Mouse (Mus musculus): ENCODE results near the gene Ccl24. TPM values are rescaled to one million over a fixed set of nuclear protein-coding genes. Genes with fewer than 3 reads are reported as not detected.
"Not testable (repeated sequence)": the region's sequence is repeated elsewhere in the genome, so short reads cannot be mapped to it uniquely, and the experiment has no call there.

The Ccl24 gene
- total RNA-seq (2021) = 0.61 TPM in 1 of 2 replicates, not detected in the other
- long read RNA-seq, partial matches to known transcripts = 0 of 1 reads
- long read RNA-seq, other reads (novel, unspliced or antisense) = 0 of 1 reads

DNA sequence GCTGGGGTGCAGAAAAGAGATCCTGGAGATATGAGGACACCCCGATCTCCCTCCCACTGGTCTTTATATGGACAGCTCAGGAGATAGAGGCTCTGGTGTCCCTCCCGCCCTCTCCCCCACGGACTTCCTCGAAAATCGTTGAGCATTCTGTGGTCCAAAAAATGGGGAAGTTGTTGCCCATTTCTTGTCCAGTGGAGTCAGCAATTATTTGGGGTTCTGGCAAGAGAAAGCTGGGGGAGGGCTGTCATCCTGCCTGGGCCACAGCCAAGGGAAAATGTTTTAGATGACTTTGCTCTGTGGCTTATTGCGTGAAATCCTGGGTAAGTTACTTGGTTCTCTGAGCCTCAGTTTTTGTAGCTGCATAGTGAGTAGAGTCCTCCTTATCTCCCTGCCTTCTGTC is at the start of gene Ccl24:
Gene Ccl24, minus strand, starts transcription at position 44 of the 400 bp plus-strand sequence.
- no peak for DNase-seq

- DNase-seq = peak; percentile 32
Observed at GRCm38 (mm10) chr5:135621725-135622124, 48.9 kb upstream of the Ccl24 start.

DNA sequence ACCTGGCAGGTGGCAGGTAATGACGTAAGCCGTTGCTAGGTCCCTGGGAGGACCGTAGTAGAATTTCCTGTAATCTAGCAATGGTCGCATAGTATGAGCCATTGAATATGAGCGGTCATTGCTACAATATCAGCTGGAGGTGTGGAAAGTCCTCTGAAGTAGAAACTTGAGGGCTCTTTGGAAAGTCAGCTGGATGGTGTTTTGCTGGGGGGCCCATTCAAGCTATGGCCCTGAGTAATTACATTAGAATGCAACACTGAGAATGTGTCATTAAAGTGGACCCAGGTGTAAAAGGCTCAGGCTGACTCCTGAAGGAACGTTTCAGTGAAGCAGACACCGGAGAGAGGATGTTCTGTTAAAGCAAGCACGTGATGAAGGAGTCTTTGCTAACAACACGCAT is 47.7 kb upstream of the Ccl24 start:
- DNase-seq = no peak

DNA sequence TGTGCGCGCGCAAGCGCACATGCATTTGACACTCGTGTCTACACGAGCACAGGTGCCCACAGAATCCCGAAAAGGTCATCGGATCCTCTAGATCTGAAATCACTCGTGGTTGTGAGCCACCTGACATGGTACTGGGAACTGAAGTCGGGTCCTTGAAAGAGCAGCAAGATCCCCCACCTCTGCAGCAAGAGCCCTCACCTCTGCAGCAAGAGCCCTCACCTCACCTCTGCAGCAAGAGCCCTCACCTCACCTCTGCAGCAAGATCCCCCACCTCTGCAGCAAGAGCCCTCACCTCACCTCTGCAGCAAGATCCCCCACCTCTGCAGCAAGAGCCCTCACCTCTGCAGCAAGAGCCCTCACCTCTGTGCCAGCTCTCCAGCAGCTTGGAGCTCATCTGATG is 46.9 kb upstream of the Ccl24 start:
- DNase-seq = not testable (repeated sequence)

GRCm38 (mm10) chr5:135609794-135610193 is 36.9 kb upstream of the Ccl24 start:
- no peak for DNase-seq

DNA sequence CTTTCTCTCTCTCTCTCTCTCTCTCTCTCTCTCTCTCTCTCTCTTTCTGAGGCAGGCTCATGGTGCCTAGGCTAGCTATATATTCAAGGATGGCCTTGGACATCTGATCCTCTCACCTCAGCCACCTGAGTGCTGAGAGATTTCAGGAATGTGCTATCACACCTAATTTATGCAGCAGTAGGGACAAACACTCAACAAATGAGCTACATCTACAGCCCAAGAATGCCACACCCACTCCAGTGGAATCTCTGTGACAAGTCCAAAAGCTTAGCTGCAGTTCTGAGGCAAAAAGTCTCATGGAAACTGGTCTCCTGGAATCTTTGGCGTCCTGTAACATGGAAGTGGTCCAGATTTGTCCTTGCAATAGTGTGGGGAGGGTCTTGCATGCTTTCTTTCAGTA is 34.7 kb upstream of the Ccl24 start:
- no peak for DNase-seq

DNA sequence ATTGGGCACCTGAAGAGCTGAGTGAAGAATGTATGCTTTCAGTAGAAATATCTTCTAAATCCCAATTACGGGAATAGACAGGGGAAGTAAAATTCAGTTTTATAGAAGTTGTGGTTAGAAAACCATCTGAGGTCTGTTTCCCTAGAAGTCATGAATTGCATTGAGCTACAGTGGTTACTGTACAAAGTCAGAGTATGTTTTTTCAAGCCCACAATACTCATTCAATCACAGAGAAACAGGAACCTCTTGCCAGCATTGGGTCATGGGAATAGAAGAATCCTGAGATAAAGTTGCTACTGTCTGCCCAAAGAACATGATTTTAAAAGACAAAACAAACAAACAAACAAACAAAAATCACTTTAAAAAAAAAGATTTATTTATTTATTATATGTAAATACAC is 33.9 kb upstream of the Ccl24 start:
- not testable (repeated sequence) for DNase-seq

DNA sequence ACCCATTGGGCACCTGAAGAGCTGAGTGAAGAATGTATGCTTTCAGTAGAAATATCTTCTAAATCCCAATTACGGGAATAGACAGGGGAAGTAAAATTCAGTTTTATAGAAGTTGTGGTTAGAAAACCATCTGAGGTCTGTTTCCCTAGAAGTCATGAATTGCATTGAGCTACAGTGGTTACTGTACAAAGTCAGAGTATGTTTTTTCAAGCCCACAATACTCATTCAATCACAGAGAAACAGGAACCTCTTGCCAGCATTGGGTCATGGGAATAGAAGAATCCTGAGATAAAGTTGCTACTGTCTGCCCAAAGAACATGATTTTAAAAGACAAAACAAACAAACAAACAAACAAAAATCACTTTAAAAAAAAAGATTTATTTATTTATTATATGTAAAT is 31.8 kb upstream of the Ccl24 start:
- not testable (repeated sequence) for DNase-seq

DNA sequence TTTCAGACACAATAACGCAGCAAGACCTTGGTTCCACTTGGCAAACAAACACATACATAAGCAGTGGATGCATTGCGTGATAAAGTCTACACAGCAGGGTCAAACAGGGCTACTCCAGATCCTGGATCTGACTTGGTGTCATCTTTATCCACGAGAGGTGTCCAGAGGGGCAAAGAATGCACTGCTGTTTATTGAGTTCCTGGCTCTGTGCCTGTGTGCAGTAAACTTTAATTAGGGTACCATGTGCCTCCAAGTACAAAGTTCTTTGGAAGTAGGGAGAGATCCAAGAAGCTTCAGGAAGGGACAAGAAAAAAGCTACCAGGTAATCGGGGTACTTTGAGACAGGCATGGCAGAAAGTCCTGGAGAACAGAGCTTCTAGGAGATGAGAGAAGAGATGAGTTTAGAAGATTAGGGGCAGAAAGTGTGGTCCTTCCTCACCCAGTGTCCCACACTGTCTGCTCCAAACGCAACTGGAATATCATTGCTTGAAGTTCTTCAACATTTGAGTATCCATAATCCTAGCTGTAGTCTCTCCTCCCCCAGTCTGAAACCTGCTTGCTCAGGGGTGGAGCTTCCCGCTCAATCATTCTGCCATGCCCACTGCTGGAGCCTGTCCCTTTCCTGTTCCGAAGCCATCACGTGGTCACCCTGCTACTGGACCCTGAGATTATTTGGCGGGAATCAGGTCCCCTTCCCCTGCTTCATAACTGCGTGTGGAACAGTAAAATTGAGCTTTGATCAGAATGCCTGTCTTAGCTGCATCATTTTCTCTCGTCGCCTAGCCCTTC is 17.3 kb upstream of the Ccl24 start:
- no peak for DNase-seq

DNA sequence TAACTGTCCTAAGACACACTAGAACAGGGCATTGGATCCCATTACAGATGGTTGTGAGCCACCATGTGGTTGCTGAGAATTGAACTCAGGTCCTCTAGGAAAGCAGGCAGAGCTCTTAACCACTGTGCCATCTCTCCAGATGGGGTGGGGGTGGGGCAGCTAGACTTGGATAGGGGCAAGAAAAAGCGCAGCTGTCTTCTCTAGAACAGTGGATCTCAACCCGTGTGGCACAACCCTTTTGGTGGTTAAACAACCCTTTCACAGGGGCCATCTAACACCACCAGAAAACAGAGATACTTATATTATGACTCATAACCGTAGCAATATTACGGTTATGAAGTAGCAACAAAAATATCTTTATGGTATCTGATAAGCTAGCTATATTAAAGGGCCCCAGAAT is 14.9 kb upstream of the Ccl24 start:
- no peak for DNase-seq

GRCm38 (mm10) chr5:135585691-135586090 is 12.8 kb upstream of the Ccl24 start:
- no peak for DNase-seq

- no peak for DNase-seq
Observed at GRCm38 (mm10) chr5:135582330-135582729, 9.5 kb upstream of the Ccl24 start.

DNA sequence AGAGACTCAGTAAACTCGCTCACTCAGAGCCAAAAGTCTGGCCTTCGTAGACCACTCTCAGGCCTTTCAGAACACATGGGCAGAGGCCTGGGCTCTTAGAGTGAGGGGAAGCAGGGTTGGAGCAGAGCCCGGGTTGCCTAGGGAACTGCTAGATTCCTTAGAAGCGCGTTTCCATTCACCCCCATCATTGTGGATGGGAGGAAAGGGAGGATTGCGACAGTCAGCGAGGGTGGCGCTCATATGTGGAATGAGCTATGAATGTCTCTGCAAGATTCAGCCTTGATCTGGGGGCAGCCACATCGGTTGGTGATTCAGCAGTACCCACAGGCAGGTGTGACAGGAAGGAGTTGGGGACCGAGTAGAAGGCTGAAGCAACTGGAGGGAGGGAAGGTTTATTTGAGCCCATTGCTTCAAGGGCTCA is 6.5 kb upstream of the Ccl24 start:
- DNase-seq = no peak

DNA sequence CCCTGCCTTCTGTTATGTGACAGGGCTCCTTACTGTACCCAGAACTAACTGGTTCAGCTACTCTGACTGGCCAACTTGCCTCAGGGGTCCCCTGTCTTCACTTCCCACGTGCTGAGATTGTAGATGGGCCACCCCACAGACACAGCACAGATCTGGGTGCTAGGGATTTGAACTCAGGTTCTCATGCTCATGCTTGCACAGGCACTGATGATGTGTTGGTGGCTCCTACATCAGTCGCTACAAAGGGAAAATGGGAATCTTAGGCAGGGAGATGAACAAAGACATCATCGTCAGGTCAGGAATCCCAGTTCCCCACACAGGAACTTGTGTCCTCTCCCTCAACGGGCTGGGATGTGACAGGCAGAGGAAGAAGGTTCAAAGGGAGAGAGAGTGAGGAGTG is 3.2 kb upstream of the Ccl24 start:
- DNase-seq = no peak

DNA sequence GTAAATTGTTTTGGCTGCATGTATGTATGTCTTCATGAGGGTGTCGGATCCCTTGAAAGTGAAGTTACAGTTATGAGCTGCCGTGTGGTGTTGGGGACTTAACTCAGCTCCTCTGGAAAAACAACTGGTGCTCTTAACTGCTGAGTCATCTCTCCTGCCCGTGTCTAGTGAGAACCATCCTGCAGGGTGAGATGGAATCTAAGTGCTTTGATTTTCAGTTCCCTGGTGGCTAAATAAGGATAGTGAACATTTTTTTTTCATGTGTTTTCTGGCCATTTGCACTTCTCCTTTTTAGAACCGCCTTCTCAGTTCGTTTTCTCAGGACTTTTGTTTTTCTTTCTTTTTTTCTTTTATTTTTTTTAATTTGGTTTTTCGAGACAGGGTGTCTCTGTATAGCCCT is 4.2 kb downstream of the Ccl24 start:
- DNase-seq = no peak

GRCm38 (mm10) chr5:135567556-135568265 is 5.1 kb downstream of the Ccl24 start:
- DNase-seq = no peak

DNA sequence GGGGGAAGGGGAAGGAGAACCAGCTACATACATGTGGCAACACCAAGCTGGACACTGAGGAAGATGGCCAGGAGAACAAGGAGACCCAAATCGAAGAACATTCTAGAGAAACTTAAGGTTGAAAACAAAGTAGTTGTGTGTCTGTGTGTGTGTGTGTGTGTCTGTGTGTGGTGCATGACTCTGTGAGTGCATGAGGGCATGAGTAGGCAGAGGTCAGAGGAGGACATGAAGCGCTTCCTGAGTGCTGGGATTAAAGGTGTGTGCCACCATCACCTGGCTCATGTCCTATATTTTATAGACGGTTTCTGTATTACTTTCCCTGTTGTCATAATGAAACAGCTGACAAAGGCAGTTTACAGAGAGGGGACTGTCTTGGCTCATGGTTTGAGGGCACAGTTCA is 9.4 kb downstream of the Ccl24 start, which contains the start of gene Ccl26:
Gene Ccl26, minus strand, starts transcription at position 101 of the 400 bp plus-strand sequence.
- DNase-seq = no peak

GRCm38 (mm10) chr5:135557671-135558070 is 15.2 kb downstream of the Ccl24 start:
- DNase-seq = no peak

GRCm38 (mm10) chr5:135557051-135557450 is 15.8 kb downstream of the Ccl24 start:
- no peak for DNase-seq

- DNase-seq = no peak
Observed at GRCm38 (mm10) chr5:135556259-135556658, 16.6 kb downstream of the Ccl24 start.

DNA sequence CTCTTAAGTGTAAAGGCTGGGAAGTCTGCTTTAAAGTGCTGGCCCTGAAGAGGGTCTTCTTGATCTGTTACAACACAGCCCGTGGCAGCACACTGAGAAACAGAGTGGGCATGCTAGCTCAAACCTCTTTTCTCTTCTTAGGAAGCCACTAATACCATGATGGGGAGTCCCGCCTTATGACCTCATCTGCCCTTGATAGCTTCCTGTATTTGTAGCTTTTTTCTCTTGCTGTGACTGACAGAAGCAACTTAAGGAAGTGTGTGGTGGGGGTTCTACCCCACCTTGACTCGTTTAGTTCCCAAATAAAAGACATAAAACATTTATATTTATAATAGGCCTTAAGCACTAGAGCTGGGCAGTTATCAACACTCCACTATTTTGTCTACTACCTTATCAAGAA is 21.3 kb downstream of the Ccl24 start:
- no peak for DNase-seq

DNA sequence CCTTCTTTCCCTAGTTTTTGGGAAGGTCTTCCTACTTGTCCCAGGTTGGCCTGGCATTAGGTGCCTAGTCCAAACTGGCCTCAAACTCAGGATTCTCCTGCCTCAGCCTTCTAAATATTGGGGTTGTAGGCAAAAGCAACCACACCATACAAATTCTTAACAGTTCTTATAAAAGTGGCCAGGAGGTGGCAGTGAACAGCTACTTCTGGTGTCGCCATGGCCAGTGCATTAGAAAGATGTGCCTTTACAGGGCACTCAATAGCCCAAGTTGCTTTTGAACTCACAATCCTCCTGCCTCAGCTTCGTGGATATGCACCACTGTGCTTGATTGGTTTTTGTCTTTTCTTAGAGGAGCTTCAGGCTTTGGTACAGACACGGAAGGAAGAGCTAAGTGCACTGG is 21.9 kb downstream of the Ccl24 start:
- no peak for DNase-seq

DNA sequence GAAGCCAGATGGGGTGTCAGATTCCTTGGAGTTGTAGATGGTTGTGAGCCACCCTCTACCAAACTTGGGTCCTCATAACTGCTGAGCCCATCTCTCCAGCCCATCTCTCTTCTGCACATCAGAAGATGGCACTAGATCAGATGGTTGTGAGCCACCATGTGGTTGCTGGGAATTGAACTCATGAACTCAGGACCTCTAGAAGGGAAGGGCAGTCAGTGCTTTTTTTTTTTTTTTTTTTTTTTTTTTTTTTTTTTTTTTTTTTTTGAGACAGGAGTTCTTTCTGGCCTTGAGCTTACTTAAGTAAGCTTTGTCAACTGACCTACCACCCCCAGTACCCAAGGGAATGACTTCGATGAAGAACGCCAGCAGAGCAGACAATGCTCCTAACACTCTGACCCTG is 24.9 kb downstream of the Ccl24 start:
- DNase-seq = no peak

All from adrenal gland, postnatal 25 days (tissue).